ENCODE assay signal across 14 mouse cellular contexts in the genomic region with DNA sequence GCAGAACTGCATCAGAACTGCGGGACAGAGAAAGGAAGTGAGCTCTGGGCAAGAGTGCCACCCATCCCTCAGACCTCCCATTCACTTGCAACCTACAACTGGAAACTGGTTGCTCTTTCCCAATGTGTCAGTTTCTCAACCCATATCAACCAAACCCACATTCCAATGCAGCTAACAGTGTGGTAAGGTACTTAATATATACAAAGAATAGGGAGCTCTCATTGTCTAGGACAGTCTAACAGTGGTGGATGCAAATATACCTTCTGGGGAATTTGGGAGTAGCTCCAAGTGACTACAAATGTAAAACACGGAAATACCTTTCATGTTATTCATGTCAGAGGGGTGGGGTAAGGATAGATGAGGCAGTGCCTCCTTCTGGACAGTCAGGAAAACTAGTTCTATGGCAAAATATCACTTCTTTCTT.
DNase-seq lines count a peak whose midpoint lies in the region; ATAC-seq and TF ChIP-seq lines count a peak whose summit lies in the region.
"Had no signal": no experiment of that assay in that cellular context is flagged by ENCODE, and none has a peak within 500 bp of the region (broad histone marks: within the 10 kb centered on the region; RNA-seq: fewer than 3 reads in every experiment).

No protein-coding gene starts in this region.

- H3K27ac ChIP-seq in gastrocnemius, adult 2 months: no peak overlapping the region
- H3K27ac ChIP-seq in lung, embryonic 16.5 days (ENCODE audit: low read length): no peak overlapping the region; the same call in 1 of the 2 replicates
- H3K27ac ChIP-seq in ES-E14 (ENCODE audit: insufficient read depth, low read depth, low read length, poor library complexity, severe bottlenecking): no peak overlapping the region
- H3K27ac ChIP-seq: heart, embryonic 10.5 days; hindbrain, embryonic 10.5 days had no signal

- ATAC-seq in lung, embryonic 16.5 days (ENCODE audit: low read depth): peak; percentile 52; the same call in 1 of the 2 replicates
- peak; percentile 92 for ATAC-seq in megakaryocyte, adult 5-6 weeks (ENCODE audit: poor library complexity, severe bottlenecking)

- DNase-seq in gastrocnemius, adult 2 months: no peak
- no peak for DNase-seq in gastrocnemius, postnatal 25 days
- no peak for DNase-seq in lung, adult 18-20 months
- peak; percentile 19 for DNase-seq in ES-E14 (ENCODE audit: low read depth, low spot score)
- no peak for DNase-seq in embryo, embryonic 10 days (ENCODE audit: low spot score)
- DNase-seq in gastrocnemius, adult 8-10 months (ENCODE audit: low spot score in 2 of 2): no peak
- DNase-seq: adrenal gland, postnatal 36 days; cerebellum, postnatal 36 days; kidney, adult 11 months had no signal

- in situ Hi-C loops in ES-E14 (cut with MboI; ENCODE audit: low sequenced_read_pairs in 2 of 2, unreplicated experiment in 2 of 2): no loop called here

- H3K4me1 ChIP-seq in lung, embryonic 16.5 days (replicated peaks; ENCODE audit: control insufficient read depth, insufficient read depth, low read length): peaks cover 20% of the 10 kb centered on the region
- peaks cover 0 to 6% of the 10 kb centered on the region in 2 experiments; a peak in 2 of 4 replicates for H3K4me1 ChIP-seq in ES-E14 (ENCODE audit: control insufficient read depth in 2 of 2, insufficient read depth in 2 of 2, low read length in 2 of 2, poor library complexity in 1 of 2)

- no peaks in the 10 kb centered on the region for H3K36me3 ChIP-seq in lung, embryonic 16.5 days (ENCODE audit: control insufficient read depth, insufficient read depth, low read length)
- H3K36me3 ChIP-seq in ES-E14 (ENCODE audit: control insufficient read depth, insufficient read depth, low read length, poor library complexity, severe bottlenecking): no peaks in the 10 kb centered on the region
- H3K36me3 ChIP-seq: heart, embryonic 10.5 days; hindbrain, embryonic 10.5 days had no signal

- no peaks in the 10 kb centered on the region for H3K9me3 ChIP-seq in lung, embryonic 16.5 days (ENCODE audit: control insufficient read depth, low read length)
- H3K9me3 ChIP-seq in ES-E14 (ENCODE audit: control insufficient read depth, insufficient read depth, low read depth, low read length): no peaks in the 10 kb centered on the region
- H3K9me3 ChIP-seq: heart, embryonic 10.5 days; hindbrain, embryonic 10.5 days had no signal

- no peak overlapping the region for H3K4me3 ChIP-seq in gastrocnemius, adult 2 months
- H3K4me3 ChIP-seq in lung, embryonic 16.5 days (ENCODE audit: low read length): no peak overlapping the region
- no peak overlapping the region for H3K4me3 ChIP-seq in ES-E14 (ENCODE audit: insufficient read depth in 1 of 2, low read depth in 1 of 2, low read length in 2 of 2, poor library complexity in 1 of 2, severe bottlenecking in 1 of 2)
- H3K4me3 ChIP-seq: erythroblast, embryonic 14.5 days; heart, embryonic 10.5 days; hindbrain, embryonic 10.5 days had no signal

- H3K27me3 ChIP-seq in lung, embryonic 16.5 days (ENCODE audit: control insufficient read depth, insufficient read depth, low read depth, low read length): no peaks in the 10 kb centered on the region

- WGBS in lung, embryonic 16.5 days: 35% methylated on average over 2 of the region's 2 CpGs

- no peak overlapping the region for H3K9ac ChIP-seq in lung, embryonic 16.5 days (ENCODE audit: low read length)
- no peak overlapping the region for H3K9ac ChIP-seq in ES-E14 (ENCODE audit: insufficient read depth, low read depth, low read length, poor library complexity, severe bottlenecking)

- peak; percentile 13; the same call in 1 of the 2 replicates for TF ChIP-seq CTCF in gastrocnemius, adult 2 months (IDR thresholded peaks at IDR 0.05)

- no peak overlapping the region for H3K4me2 ChIP-seq in lung, embryonic 16.5 days (ENCODE audit: low read depth, low read length)

- intact Hi-C loops in gastrocnemius, adult 2 months (cut with DNase I): no loop called here

TF ChIP-seq in ES-E14, 5 proteins besides CTCF, POLR2A, EP300 and RAD21:
- no peak for TF ChIP-seq ZC3H11A (IDR thresholded peaks at IDR 0.05; ENCODE audit: borderline replicate concordance, low read depth, low read length)
- TF ChIP-seq HCFC1 (IDR thresholded peaks at IDR 0.05; ENCODE audit: borderline replicate concordance, insufficient read depth, low read length): no peak
- TF ChIP-seq ZNF384 (IDR thresholded peaks at IDR 0.05; ENCODE audit: low read depth, low read length): no peak
